Mouse (Mus musculus) right cerebral cortex, postnatal 36 days (tissue): ENCODE data around the gene Ap3d1.

ENCODE experiments used
- DNase-seq, 2 experiments: peaks; one replicate each; pipeline ENCODE4 v3.0.0; 2022; ENCODE audit warnings: low spot score in 2 of 2, mixed read lengths in 1 of 2

Ap3d1 gene

DNA sequence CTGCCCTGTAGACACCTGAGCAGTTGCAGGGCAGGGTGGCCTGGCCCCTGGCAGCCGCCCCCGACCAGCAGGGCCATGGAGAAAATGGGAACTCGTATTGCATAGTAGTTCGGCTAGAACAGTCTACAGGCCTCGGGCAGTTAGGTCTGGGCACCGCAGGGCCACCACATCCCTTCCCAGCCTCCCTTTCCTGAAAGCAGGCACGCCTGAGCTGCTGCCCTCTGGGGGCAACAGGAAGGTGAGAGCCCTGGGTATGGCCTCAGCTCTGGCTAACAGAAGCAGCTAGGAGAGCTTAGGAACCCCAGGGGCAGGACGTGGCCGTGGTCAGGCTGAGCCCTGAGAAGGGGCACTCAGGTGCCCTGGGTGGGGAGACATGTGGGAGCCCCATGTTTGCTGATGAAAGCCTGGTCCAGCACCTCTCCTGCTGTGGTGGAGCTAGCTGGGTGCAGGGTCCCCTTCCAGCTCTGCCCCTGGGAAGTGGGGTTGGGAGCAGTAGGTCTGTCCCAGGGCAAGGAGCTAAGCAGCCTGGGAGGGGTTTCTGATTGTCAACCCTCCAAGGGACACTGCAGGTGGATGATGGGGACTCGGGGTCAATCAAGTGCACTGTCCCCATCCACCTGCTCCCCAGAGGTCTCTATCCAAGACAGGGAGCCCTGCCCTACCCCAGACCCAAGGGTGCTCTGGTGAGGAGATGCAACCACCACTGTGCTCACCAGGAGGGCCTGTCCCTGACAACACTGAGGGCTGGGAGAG lies 75.9 kb downstream of the Ap3d1 start:
- DNase-seq, result no peak

DNA sequence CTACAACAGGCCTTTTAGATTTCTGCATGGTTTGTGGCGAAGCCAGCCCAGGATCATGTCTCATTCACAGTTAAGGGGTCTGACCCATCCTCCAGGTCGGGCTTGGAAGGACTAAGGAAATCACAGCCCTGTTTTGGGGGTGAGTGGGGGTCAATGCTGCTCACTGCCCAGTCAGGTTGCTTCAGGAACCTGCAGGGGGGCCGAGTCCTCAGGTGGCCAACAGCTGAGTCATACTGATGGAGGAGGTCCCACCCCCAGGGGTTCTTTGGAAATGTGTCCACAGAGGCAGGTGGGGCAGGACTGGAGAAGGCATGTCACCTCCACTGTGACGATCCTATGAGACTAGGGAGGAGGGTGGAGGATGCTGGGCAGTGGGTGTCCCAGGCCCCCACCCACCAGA lies 76.6 kb downstream of the Ap3d1 start:
- DNase-seq, result no peak

DNA sequence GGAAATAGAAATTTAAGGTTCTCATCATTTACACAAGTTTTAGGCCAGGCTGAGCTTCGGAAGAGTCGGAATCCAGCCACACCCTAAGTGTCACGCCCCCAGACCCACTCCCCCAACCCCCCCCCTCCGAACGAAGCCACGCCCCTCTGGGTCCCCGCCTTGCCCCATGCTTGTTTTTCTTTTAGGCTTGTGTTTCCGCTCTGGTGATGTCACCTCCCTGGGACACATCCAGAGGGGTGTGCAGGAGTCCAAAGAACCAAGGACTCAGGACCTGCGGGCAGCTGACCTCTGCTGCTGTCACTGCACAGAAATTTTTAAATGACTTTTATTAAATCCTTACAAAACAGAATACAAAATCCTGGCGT lies 77.1 kb downstream of the Ap3d1 start:
- DNase-seq, result no peak

DNA sequence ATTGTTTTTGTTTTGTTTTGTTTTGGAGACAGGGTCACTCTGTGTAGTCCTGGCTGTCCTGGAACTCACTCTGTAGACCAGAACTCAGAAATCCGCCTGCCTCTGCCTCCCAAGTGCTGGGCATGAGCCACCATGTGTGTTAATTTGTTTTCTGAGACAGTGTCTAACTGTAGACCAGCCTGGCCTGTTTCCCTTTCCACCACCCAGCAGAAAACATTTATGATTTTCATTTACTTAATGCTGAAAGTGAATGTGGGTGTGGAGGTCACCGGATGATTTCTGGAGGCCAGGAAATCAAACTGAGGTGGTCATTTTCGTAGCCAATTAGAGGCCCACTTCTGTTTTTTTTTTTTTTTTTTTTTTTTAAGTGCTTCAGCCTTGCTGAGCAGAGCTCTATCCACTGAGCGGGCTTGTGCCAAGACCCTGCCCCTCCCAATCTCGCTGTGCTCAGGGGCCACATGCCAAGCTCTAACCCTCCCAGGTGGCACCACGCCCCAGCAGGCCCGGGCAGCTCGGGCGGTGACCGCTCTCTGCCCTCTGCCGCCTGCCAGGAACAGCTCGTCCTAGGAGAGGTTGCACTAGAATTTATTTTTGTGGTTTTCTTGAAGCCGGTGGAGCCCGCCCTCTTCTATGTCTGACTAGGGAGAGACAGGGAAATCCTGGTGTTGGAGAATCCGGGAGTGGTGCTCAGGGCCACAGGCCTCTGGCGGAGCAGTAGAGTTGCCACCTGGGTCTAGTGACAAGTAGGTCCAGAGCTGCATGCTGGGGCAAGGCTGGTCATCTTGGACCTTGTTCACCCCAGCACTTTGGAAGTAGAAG lies 77.7 kb downstream of the Ap3d1 start:
- DNase-seq, result peak in 1 of 2 experiments; percentile 34

DNA sequence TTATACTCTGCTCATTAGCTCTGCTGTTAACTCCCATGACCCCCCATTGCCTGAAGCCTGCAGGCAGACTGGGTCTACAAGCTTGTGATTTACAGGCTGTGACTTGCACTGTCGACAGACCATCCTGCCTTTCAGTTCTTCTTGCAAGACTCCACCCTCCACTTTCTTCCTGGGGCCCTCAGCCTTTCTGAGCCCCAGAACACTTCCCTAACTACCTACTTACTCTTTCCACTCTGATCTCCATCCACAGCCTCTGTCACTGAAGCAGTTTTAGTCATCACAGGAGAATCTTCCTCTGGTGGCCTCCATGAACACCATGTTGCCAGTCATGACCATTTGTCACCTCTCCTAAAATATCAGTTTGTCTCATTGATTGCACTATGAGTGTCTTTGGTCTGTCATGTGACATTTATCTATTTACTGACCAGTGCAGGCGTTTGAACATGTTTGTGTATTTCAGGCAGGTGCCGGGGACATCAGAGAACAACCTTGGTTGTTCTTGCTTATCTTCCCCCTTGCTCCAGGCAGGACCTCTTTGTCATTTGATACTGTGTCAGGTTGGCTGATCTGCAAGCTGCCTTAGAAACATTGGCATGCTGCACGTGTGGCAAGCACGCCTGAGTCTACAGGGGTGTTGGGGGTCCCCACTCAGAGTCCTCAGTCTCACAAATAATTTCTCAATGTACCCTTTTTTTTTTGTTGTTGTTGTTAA lies 78.4 kb downstream of the Ap3d1 start:
- DNase-seq, result no peak

DNA sequence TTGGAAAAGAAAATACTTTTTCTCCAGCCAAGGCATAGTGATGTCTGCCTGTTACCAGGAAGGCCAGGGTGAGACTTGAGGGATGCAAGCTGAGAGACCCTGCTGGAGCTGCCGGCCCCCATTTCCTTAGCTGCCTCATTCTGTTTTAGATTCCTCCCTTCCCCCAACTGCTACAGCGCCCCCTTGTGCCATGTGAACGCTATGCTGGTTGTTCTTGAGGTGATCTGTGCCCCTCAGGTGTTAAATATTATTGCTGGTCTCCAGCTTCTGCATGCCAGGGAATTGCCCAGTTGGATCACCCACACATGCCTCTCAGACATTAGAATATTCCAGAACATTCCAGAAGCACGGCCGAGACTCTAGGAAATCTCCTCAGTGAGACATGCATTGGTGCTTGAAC lies 80.9 kb downstream of the Ap3d1 start:
- no peak for DNase-seq

DNA sequence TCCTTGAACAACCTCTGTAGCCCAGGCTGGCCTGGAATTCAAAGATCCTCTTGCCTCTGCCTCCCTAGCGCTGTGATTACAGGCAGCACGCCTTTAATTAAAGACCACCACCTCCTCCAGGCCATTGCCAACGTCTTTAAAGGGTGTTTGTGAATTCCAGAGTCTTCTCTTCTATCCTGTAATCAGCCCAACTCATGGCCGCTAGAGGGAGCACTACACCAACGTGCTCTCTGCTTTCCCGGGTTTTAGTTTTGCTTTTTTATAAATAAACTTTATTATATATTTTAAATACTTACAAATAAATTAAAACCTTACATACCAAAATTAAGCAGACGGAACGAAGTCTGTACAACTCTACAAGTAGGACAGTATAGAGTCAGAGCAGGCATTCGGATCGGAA lies 82.9 kb downstream of the Ap3d1 start:
- DNase-seq, result no peak

DNA sequence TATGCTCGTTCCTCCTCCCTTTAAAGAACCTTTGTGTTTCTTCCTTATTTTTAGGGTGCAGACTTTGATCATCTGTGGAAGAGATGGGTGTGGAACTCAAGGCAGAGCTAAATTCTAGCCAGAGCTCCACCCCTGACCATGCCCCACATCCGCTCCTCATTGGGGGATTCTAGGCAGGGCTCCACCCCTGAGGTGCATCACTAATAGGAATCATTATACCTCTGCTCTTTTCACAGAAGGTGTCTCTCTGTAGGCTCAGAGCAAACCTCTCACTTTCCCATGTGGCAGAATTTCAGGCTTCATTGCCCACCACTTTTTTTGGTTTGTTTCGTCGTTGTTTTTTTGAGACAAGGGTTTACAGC lies 83.2 kb downstream of the Ap3d1 start:
- no peak for DNase-seq

DNA sequence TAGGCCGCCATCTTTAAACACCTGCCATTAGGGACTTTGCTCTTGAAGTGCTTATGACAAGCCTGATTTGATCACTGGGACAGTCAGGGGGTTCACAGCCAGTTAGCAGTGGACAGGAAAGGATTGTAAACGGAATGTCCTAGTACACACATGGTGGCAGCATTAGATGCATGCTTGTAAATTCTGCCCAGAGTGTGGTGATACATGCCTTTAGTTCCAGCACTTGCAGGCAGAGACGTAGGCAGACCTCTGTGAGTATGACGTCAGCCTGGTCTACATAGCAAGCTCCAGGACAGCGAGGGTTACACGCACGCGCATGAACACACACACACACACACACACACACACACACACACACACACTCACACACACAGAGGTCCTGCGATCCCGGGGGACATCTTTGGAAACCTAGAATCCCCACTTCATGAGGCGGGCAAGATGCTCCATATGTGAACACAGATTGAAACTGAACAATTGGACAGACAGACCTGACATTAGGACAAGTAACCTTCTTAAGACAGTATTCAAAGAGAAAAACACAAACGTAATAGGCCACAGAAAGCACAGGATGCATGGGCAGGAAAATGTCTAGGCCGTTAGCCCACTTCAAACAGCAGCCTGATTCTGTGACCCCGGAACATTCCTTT lies 83.7 kb downstream of the Ap3d1 start:
- DNase-seq, result no peak
